Mouse (Mus musculus) neutrophil, adult 83 days (primary cell): ENCODE results near the gene Rprd1b. TPM values are rescaled to one million over a fixed set of nuclear protein-coding genes. Genes with fewer than 3 reads are reported as not detected.

ENCODE experiments used
- total RNA-seq, 2 experiments: library from RNA; stranded (reverse); gene quantifications; one replicate each; pipeline ENCODE4 v1.2.4; 2023

Rprd1b gene
- total RNA-seq, result 10 to 100 TPM; 21.6 to 27.1 TPM

DNA sequence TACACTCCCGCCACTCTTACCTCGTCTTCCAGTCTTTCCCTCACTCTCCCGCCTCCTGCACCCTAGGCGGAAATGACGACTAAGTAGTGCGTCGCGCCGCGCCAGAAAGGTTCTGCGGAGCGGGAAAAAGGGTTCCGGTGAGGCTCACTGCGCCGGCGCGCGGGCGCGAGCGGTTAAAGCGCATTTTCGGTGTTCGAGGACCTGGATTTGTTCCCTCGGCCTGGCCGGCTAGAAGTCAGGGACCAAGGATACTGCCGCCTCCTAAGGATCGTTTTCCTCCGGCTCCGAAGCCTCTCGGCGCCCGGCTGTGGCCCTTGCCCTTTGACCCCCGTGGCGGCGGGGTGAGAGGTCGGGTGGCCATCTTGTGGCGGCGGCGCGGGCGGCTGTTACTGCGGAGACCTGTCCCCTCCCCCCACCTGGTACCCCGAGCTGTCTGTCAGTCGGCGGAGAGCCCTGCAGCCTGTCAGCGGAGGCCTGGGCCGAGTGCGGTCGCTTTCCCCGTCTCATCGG lies at the start of gene Rprd1b, which contains the start of gene Tti1:
Gene Rprd1b, plus strand, starts transcription at position 144 of the 510 bp plus-strand sequence.
Gene Tti1, minus strand, starts transcription at position 80 of the 510 bp plus-strand sequence.

DNA sequence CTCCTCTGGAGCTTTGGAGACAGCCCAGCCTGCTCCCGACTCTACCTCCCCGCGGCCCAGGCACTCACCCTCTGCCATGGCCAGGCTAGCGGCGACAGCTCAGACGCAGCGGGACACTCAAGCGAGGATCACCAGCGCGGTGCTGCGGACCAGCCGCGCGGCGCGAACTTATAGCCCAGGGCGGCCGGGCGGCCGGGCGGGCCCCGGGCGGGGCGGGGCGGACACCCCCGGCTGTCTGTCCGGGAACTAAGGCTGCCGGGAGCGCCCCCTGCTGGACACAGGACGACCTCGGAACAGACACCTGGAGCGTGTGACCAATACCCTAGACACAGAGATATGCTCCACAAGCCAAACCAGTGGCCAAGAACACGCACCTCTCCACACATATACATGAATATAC lies 117.9 kb downstream of the Rprd1b start, which contains the start of gene Tgm2:
Gene Tgm2, minus strand, starts transcription at position 214 of the 400 bp plus-strand sequence.

Other genes with a start within 250 kb of the Rprd1b start
- gene Vstm2l, start 113.8 kb upstream of the Rprd1b start, total RNA-seq, result not detected
- gene Tti1, start 64 bp upstream of the Rprd1b start, total RNA-seq, result 10 to 100 TPM; 22.1 to 22.7 TPM
- gene Tgm2, start 117.9 kb downstream of the Rprd1b start, total RNA-seq, result 10 to 100 TPM in 1 of 2 experiments, 1 to 10 TPM in 1; 9.9 to 13.9 TPM
- gene D630003M21Rik, start 200.7 kb downstream of the Rprd1b start, total RNA-seq, result not detected
- not detected for gene Bpi, start 229.6 kb downstream of the Rprd1b start, total RNA-seq